ENCODE assay signal across 8 mouse cellular contexts in genomic region chr5:28859604-28860371, GRCm38 (mm10).
DNase-seq lines count a peak whose midpoint lies in the region; ATAC-seq lines count a peak whose summit lies in the region.

No protein-coding gene starts in this region.

- peak; percentile 73 for DNase-seq in layer of hippocampus, adult 11-12 months (ENCODE audit: low spot score)
- peak; percentile 94 for DNase-seq in telencephalon, adult 2 months (ENCODE audit: low read depth, low spot score)
- no peak for DNase-seq in gastrocnemius, postnatal 4 days (ENCODE audit: low spot score in 2 of 2)
- no peak for DNase-seq in spleen, postnatal 14 days (ENCODE audit: low spot score in 2 of 2)

- H3K27ac ChIP-seq in midbrain, embryonic 12.5 days (replicated peaks), result no peak overlapping the region
- H3K27ac ChIP-seq in kidney, embryonic 16.5 days (ENCODE audit: low read length), result no peak overlapping the region

- no peak for ATAC-seq in megakaryocyte, adult 5-6 weeks (ENCODE audit: poor library complexity, severe bottlenecking)
- peak; percentile 70; the same call in 1 of the 2 replicates for ATAC-seq in midbrain, embryonic 12.5 days (ENCODE audit: low FRiP score, low read depth)
- no peak for ATAC-seq in kidney, embryonic 16.5 days (ENCODE audit: low FRiP score, low TSS enrichment)

- H3K4me2 ChIP-seq in midbrain, embryonic 12.5 days (replicated peaks), result no peak overlapping the region
- no peak overlapping the region for H3K4me2 ChIP-seq in kidney, embryonic 16.5 days (replicated peaks; ENCODE audit: low read depth, low read length)

- no peaks in the 10 kb centered on the region for H3K27me3 ChIP-seq in megakaryocyte, embryonic 14.5 days (replicated peaks)
- no peaks in the 10 kb centered on the region for H3K27me3 ChIP-seq in midbrain, embryonic 12.5 days
- no peaks in the 10 kb centered on the region for H3K27me3 ChIP-seq in kidney, embryonic 16.5 days (ENCODE audit: insufficient read depth, low read length)

- no peak overlapping the region for H3K9ac ChIP-seq in midbrain, embryonic 12.5 days (replicated peaks)
- no peak overlapping the region for H3K9ac ChIP-seq in kidney, embryonic 16.5 days (replicated peaks; ENCODE audit: low read length)

- H3K4me3 ChIP-seq in megakaryocyte, embryonic 14.5 days (replicated peaks), result peak overlapping the region; percentile 4
- no peak overlapping the region for H3K4me3 ChIP-seq in midbrain, embryonic 12.5 days
- H3K4me3 ChIP-seq in kidney, embryonic 16.5 days (ENCODE audit: low read length), result no peak overlapping the region

- H3K9me3 ChIP-seq in megakaryocyte, embryonic 14.5 days, result no peaks in the 10 kb centered on the region
- no peaks in the 10 kb centered on the region for H3K9me3 ChIP-seq in midbrain, embryonic 12.5 days
- H3K9me3 ChIP-seq in kidney, embryonic 16.5 days (ENCODE audit: low read length), result no peaks in the 10 kb centered on the region

- 56% methylated on average over 9 of the region's 9 CpGs for WGBS in midbrain, embryonic 12.5 days
- WGBS in kidney, embryonic 16.5 days, result 76% methylated on average over 9 of the region's 9 CpGs

- no peaks in the 10 kb centered on the region for H3K36me3 ChIP-seq in megakaryocyte, embryonic 14.5 days (replicated peaks; ENCODE audit: low read length)
- no peaks in the 10 kb centered on the region for H3K36me3 ChIP-seq in midbrain, embryonic 12.5 days
- H3K36me3 ChIP-seq in kidney, embryonic 16.5 days (ENCODE audit: insufficient read depth, low read length), result no peaks in the 10 kb centered on the region

- no peaks in the 10 kb centered on the region for H3K4me1 ChIP-seq in megakaryocyte, embryonic 14.5 days
- peaks cover 14% of the 10 kb centered on the region for H3K4me1 ChIP-seq in midbrain, embryonic 12.5 days
- no peaks in the 10 kb centered on the region for H3K4me1 ChIP-seq in kidney, embryonic 16.5 days (ENCODE audit: insufficient read depth, low read length)

Comparison
In these comparisons a context has a peak if more than half of its experiments do, and no peak if none do; other contexts are left out.
1. DNase-seq: peak in layer of hippocampus, adult 11-12 months (single experiment) and telencephalon, adult 2 months (single experiment); none in gastrocnemius, postnatal 4 days (0 of 2) and spleen, postnatal 14 days (0 of 2).